Mouse (Mus musculus) liver, postnatal 0 days (tissue): ENCODE measurements around the gene Cyp11a1. TPM values are rescaled to one million over a fixed set of nuclear protein-coding genes. Genes with fewer than 3 reads are reported as not detected.

Source experiments
- ATAC-seq: fragments of 200-750 bp; cut with Nextera tagmentation; 2 replicates; pipeline ENCODE4 v1.8.0; 2017; ENCODE audit warnings: mild to moderate bottlenecking, moderate library complexity
- DNase-seq: peaks from one replicate; pipeline ENCODE4 v3.0.0-alpha.2; 2016
- H3K27ac ChIP-seq: fragments of 300-500 bp; sonication (generic); 2 replicates; pipeline ENCODE4 v1.5.1; 2014; ENCODE audit warnings: antibody characterized with exemption, moderate library complexity, mild to moderate bottlenecking, low read depth
- H3K27me3 ChIP-seq: fragments of 300-500 bp; sonication (generic); 2 replicates; pipeline ENCODE4 v1.6.1; 2014; ENCODE audit warnings: low read length, control low read depth, mixed read lengths; ENCODE audit not compliant: insufficient read depth
- H3K36me3 ChIP-seq: fragments of 300-500 bp; sonication (generic); replicated peaks from 2 replicates; pipeline ENCODE4 v1.6.1; 2014; ENCODE audit warnings: mild to moderate bottlenecking, control low read depth, low read length, moderate library complexity, mixed read lengths; ENCODE audit not compliant: insufficient read depth
- H3K4me1 ChIP-seq: fragments of 300-500 bp; sonication (generic); 2 replicates; pipeline ENCODE4 v1.6.1; 2014; ENCODE audit warnings: antibody characterized with exemption, mild to moderate bottlenecking, control low read depth; ENCODE audit not compliant: insufficient read depth
- H3K4me2 ChIP-seq: fragments of 300-500 bp; sonication (generic); 2 replicates; pipeline ENCODE4 v1.6.1; 2014; ENCODE audit warnings: low read depth, mild to moderate bottlenecking, low read length, moderate library complexity, mixed read lengths
- H3K4me3 ChIP-seq: fragments of 300-500 bp; sonication (generic); 2 replicates; pipeline ENCODE4 v1.5.1; 2014; ENCODE audit warnings: low read depth, low read length
- H3K9ac ChIP-seq: fragments of 300-500 bp; sonication (generic); replicated peaks from 2 replicates; pipeline ENCODE4 v1.6.1; 2014; ENCODE audit warnings: mild to moderate bottlenecking, moderate library complexity
- H3K9me3 ChIP-seq: fragments of 300-500 bp; sonication (generic); 2 replicates; pipeline ENCODE4 v1.6.1; 2016; ENCODE audit warnings: mild to moderate bottlenecking, control low read depth, low read length, mixed read lengths
- CTCF ChIP-seq: sonication (generic); IDR thresholded peaks from 2 replicates; pipeline ENCODE4 v1.5.1; 2016; ENCODE audit warnings: antibody characterized with exemption, low read depth
- EP300 ChIP-seq: IDR thresholded peaks from 2 replicates; pipeline ENCODE4 v1.6.1; 2016; ENCODE audit warnings: antibody characterized with exemption, low read depth, mild to moderate bottlenecking
- WGBS: fragments of 180-500 bp; shearing (Covaris S2); extraction: QIAGEN DNeasy Blood & Tissue Kit; methylation state at CpG from one replicate; pipeline ENCODE4 v1.1.7; 2014; ENCODE audit not compliant: insufficient replicate concordance; 5-methylcytosine and 5-hydroxymethylcytosine counted together
- polyA plus RNA-seq: library from polyadenylated mRNA; unstranded; fragments of >200 nt; fragmentation: Nextera tagmentation; extraction: Ambion mirVana; gene quantifications from 2 replicates; pipeline ENCODE4 v1.2.1, GENCODE M21; 2015

Gene Cyp11a1
- polyA plus RNA-seq, 1 experiment from 2014 or later, result 0.51 TPM

- Histone ChIP-seq H3K4me2 (no peak overlapping the region), H3K36me3 (no peaks in the 10 kb centered on the region), H3K4me1 (no peaks in the 10 kb centered on the region; the same call in 1 of the 2 replicates), H3K27ac (no peak overlapping the region), H3K4me3 (no peak overlapping the region), H3K9ac (no peak overlapping the region), H3K27me3 (peaks cover 5% of the 10 kb centered on the region), H3K9me3 (no peaks in the 10 kb centered on the region)
- TF ChIP-seq EP300 (no peak), CTCF (no peak)
- DNase-seq (no peak), ATAC-seq (no peak)
- WGBS, result 63% methylated on average over 6 of the region's 6 CpGs
These were observed 59.9 kb downstream of the Cyp11a1 start for GRCm38 (mm10) chr9:58065977-58066730.

DNA sequence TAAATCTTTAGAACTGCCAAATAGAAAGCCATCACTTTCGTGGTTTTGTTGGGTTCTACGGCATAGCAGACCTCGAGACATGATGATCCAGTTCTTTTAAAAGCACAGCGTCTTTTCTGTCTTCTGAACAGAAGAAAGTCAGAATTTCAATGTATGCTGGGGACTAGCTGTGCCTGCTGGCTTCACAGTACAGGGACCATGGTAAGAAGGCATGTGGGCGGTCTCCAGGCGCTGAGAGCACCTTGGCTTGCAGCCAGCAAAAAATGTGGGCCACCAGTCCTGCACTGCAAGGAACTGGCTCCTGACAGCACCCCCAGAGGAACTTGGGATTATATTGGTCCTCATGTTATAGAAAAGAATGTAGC, 60.5 kb downstream of the Cyp11a1 start:
- H3K4me2 ChIP-seq, result no peak overlapping the region
- DNase-seq (no peak), ATAC-seq (no peak)
- H3K4me1 ChIP-seq, result no peaks in the 10 kb centered on the region
- TF ChIP-seq EP300, result no peak
- no peak for TF ChIP-seq CTCF
- H3K36me3 ChIP-seq, result no peaks in the 10 kb centered on the region
- no peaks in the 10 kb centered on the region; the same call in 1 of the 2 replicates for H3K27me3 ChIP-seq
- H3K9ac ChIP-seq, result no peak overlapping the region
- no peak overlapping the region for H3K4me3 ChIP-seq
- WGBS, result 70% methylated on average over 6 of the region's 6 CpGs
- no peaks in the 10 kb centered on the region for H3K9me3 ChIP-seq
- H3K27ac ChIP-seq, result no peak overlapping the region

DNA sequence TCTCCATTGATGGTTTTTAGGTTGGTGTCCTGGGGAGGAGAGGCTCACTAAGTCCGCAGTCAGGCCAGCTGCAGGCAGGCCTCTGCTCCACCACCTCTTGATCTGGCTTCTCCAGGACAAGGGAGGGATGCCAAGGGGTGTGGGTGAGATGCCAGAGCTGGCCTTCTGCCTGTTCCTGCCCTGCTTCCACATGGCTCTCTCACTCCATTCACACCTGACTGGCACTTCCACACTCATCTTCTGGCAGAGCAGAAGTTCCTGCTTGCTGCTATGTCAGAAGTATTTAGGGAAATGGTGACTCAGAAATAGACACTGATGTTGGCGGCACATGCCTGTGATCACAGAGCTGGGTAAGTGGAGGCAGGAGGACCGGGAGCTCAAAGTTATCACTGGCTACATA, 61.3 kb downstream of the Cyp11a1 start:
- 72% methylated on average over 3 of the region's 3 CpGs for WGBS
- Histone ChIP-seq H3K4me1 (no peaks in the 10 kb centered on the region), H3K4me2 (no peak overlapping the region), H3K36me3 (no peaks in the 10 kb centered on the region), H3K9me3 (no peaks in the 10 kb centered on the region), H3K27ac (no peak overlapping the region), H3K4me3 (no peak overlapping the region), H3K9ac (no peak overlapping the region), H3K27me3 (no peaks in the 10 kb centered on the region)
- no peak for DNase-seq
- ATAC-seq, result no peak
- TF ChIP-seq CTCF (no peak), EP300 (no peak)

- DNase-seq (no peak), ATAC-seq (no peak)
- Histone ChIP-seq H3K4me2 (no peak overlapping the region), H3K4me3 (no peak overlapping the region), H3K4me1 (no peaks in the 10 kb centered on the region), H3K9ac (no peak overlapping the region), H3K36me3 (no peaks in the 10 kb centered on the region), H3K9me3 (no peaks in the 10 kb centered on the region), H3K27ac (no peak overlapping the region), H3K27me3 (no peaks in the 10 kb centered on the region)
- WGBS, result 52% methylated on average over 3 of the region's 3 CpGs
- no peak for TF ChIP-seq EP300
- no peak for TF ChIP-seq CTCF
These were observed 68.3 kb downstream of the Cyp11a1 start for GRCm38 (mm10) chr9:58074561-58074960.

Other genes with a start within 250 kb of the Cyp11a1 start
- 40.2 and 40.4 TPM in 2 replicates for gene Clk3, start 240.6 kb upstream of the Cyp11a1 start, polyA plus RNA-seq
- 4.6 and 4.7 TPM in 2 replicates for gene Arid3b, start 169.6 kb upstream of the Cyp11a1 start, polyA plus RNA-seq
- gene Ubl7, start 95.4 kb upstream of the Cyp11a1 start, polyA plus RNA-seq, result 51.2 and 51.4 TPM in 2 replicates
- gene Sema7a, start 66.3 kb upstream of the Cyp11a1 start, polyA plus RNA-seq, result 0.11 TPM in 1 of 2 replicates, not detected in the other
- gene Stra6, start 57.4 kb downstream of the Cyp11a1 start, polyA plus RNA-seq, result not detected in 2 replicates
- gene Ccdc33, start 112.4 kb downstream of the Cyp11a1 start, polyA plus RNA-seq, result not detected in 2 replicates
- gene Islr, start 197.9 kb downstream of the Cyp11a1 start, polyA plus RNA-seq, result 2.9 and 3.0 TPM in 2 replicates
- not detected in 2 replicates for gene Islr2, start 197.9 kb downstream of the Cyp11a1 start, polyA plus RNA-seq
- gene Pml, start 243.4 kb downstream of the Cyp11a1 start, polyA plus RNA-seq, result 8.4 and 8.5 TPM in 2 replicates
- gene Stoml1, start 246.8 kb downstream of the Cyp11a1 start, polyA plus RNA-seq, result 5.6 and 6.7 TPM in 2 replicates